Mouse (Mus musculus) kidney, postnatal 14 days (tissue): Measurements from ENCODE around the gene Vmn2r18.

Experiments
- DNase-seq: peaks from one replicate; pipeline ENCODE4 v3.0.0; 2022; ENCODE audit warnings: mixed read lengths

Vmn2r18 gene

GRCm38 (mm10) chr5:151605921-151606320 is at the start of gene Vmn2r18:
Gene Vmn2r18, minus strand, starts transcription at chr5:151606021.
- no peak for DNase-seq

- no peak for DNase-seq
Observed at GRCm38 (mm10) chr5:151651411-151651784, 45.6 kb upstream of the Vmn2r18 start.

GRCm38 (mm10) chr5:151650700-151651410 is 45.0 kb upstream of the Vmn2r18 start, which contains the start of gene Rfc3:
Gene Rfc3, minus strand, starts transcription at chr5:151651242.
- DNase-seq: peak; percentile 96

GRCm38 (mm10) chr5:151644845-151645244 is 39.0 kb upstream of the Vmn2r18 start:
- DNase-seq: no peak

- DNase-seq: no peak
Observed at GRCm38 (mm10) chr5:151642867-151643266, 37.0 kb upstream of the Vmn2r18 start.

- no peak for DNase-seq
Observed at GRCm38 (mm10) chr5:151642102-151642501, 36.3 kb upstream of the Vmn2r18 start.

- DNase-seq: peak; percentile 1
Observed at GRCm38 (mm10) chr5:151601696-151602095, 4.1 kb downstream of the Vmn2r18 start.
